Mouse (Mus musculus) forelimb bud, embryonic 11.5 days (tissue): ENCODE data around the gene Aunip.
A peak's percentile ranks its signal among the peaks of the same experiment; 100 is the strongest.

ENCODE experiments used
- DNase-seq: peaks from one replicate; pipeline ENCODE4 v3.0.0-alpha.2; 2012; ENCODE audit warnings: low read depth, low spot score

The Aunip gene

GRCm38 (mm10) chr4:134510845-134511411 is at the start of gene Aunip:
TSS of gene Aunip (plus strand) at chr4:134510999.
- DNase-seq, result peak; percentile 89

DNA sequence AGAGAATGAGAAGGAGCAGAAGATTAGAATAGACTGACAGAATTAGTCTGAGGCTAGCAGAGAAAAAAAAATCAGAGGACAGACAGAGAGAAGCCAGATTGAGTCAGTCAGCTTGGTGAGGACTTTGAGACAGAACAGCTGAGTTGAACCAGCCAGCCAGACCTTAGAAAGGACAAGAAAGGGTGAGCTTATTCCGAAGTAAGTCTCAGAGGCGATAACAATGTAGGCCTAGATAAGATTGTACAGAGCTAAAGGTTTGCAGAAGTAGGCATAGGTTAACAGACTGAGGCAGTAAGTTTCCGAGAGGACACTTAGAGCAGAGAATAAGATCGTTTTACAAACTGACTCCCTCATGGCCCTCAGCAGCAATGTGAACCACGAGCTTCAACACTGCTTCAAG is 49.5 kb upstream of the Aunip start:
- no peak for DNase-seq

DNA sequence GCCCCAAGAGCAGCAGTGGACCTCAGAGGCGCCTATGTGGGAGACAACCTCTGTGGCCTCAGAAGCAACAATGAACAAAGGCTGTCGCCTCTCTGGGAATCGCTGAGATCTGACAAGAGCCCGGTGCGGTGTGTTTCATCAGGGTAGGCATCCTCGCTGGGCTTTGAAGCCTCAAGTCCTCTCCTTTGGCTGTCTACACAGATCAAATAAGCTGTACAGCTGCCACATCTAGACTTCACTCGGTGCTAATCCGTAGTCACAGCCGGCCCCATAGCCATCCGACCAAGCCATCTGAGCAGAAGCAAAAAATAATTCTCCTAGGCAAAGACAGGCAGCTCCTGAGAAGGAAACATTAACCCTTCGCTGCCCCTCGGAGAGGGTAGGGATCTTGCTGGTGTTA is 45.0 kb upstream of the Aunip start:
- no peak for DNase-seq

- no peak for DNase-seq
These were observed 44.2 kb upstream of the Aunip start for GRCm38 (mm10) chr4:134466381-134467262.

GRCm38 (mm10) chr4:134467435-134468214 is 43.2 kb upstream of the Aunip start:
- DNase-seq, result no peak

DNA sequence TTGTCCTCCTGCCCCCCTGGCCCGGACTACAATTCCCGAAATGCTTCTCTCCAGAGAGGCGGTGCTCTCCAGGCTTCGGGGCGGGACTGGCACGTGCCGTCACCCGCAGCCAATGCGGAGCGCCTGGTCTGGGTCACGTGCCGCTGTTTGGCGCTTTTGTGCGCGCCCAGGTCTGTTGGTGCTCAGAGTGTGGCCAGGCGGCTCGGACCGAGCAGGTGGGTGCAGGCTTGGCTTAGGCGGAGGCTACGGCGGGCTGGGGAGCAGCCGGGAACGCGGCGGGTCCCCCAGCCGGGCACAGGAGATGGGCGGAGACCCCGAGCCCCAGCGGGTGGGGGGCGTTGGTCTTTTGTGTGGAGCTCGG is 42.6 kb upstream of the Aunip start, which contains the start of gene Stmn1:
Gene Stmn1, plus strand, starts transcription at position 106 of the 361 bp plus-strand sequence.
- peak; percentile 94 for DNase-seq

DNA sequence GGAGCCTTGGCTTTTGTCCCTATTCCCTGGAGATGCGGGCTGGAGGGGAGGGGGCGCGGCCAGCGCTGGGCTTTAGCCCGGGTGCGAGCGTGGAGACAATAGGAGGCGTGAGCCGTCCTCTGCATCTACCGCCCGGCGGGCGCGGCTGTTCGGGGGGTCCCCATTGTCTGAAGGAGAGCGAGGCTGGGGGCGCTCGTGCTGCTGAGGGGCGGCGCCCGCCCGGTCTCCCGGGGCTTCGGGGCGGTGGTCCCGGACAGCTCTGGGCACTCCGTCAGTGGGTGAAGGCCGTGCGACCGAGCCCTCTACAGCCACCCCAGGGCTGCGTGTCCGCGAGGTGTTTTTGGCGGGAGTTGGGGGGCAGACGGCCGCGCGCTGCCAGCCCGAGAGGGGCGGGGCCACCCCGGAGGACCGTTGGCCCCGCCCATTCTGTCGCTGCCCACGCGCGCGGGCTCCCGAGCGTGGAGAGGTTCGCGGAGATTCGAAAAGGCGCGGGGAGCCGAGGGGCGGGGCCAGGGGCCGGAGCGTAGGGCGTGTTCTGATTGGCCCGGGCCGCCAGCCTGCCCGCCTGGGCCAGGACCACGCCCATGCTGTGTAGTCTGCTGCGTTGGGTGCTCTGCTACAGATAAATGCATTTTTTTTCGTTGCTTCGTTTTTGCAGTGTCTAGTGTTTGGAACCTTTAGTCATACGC is 42.1 kb upstream of the Aunip start:
- peak; percentile 88 for DNase-seq

GRCm38 (mm10) chr4:134469341-134469796 is 41.4 kb upstream of the Aunip start:
- no peak for DNase-seq

GRCm38 (mm10) chr4:134469985-134470384 is 40.8 kb upstream of the Aunip start:
- no peak for DNase-seq

- no peak for DNase-seq
These were observed 39.3 kb upstream of the Aunip start for GRCm38 (mm10) chr4:134471469-134471868.

DNA sequence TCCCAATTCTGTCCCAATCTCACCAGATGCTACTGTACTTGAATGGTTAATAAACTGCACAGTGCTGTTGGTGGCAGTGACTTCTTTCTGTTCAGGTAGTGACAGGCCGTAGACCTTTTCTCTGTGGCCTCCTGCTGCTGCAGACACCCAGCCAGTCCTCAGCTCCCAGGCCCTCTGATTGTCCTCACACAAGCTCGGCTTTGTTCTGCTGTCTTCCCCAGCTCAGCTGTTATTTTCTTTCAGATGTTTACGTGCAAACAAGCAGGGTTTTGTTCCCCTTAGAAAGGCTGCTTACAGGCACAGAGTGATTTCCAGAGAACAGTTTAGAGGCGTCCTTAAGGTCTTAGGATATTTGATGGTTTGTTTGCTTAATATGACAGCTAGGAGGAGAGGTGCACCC is 37.0 kb upstream of the Aunip start:
- DNase-seq, result no peak

GRCm38 (mm10) chr4:134474240-134474639 is 36.6 kb upstream of the Aunip start:
- DNase-seq, result no peak

DNA sequence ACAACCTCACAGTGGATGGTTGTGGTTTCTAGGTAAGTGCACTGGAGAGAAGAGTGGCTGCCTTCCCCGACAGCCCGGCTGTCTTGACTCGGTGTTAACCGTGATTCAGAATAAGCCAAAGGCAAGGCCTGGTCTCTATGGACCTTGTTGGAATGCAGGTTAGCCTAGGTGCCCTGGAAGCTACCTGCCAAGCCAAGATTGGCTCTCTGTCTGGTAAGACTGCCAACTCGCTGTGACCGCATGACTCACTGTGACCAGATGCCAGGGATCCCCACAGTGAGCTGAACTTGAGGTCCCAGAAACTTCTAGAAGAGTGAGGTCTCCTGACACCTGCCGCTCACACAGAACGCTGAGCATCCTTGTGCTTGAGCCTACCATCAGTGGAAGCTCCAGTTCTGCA is 33.9 kb upstream of the Aunip start:
- no peak for DNase-seq

GRCm38 (mm10) chr4:134478031-134478430 is 32.8 kb upstream of the Aunip start:
- peak; percentile 87 for DNase-seq

DNA sequence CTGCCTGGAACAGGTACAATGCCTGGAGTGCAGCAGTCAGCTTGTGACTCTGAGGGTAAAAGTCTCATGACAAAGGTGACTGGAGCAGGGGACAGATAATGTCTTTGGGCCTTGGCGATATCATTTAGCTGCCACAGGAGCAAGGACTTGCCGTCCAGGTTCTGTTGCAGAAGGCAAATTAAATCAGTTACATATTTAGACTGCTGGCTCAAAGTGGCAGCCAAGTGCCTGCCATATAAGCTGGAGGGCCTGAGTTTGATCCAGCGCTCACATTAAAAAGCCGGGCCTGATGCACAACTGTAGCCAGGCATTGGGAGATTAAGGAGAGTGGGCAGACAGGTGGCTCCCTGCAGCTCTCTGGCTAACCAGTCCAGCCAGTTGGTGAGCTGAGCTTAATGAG is 31.0 kb upstream of the Aunip start:
- DNase-seq, result no peak

- peak; percentile 75 for DNase-seq
These were observed 29.9 kb upstream of the Aunip start for GRCm38 (mm10) chr4:134480864-134481263.

DNA sequence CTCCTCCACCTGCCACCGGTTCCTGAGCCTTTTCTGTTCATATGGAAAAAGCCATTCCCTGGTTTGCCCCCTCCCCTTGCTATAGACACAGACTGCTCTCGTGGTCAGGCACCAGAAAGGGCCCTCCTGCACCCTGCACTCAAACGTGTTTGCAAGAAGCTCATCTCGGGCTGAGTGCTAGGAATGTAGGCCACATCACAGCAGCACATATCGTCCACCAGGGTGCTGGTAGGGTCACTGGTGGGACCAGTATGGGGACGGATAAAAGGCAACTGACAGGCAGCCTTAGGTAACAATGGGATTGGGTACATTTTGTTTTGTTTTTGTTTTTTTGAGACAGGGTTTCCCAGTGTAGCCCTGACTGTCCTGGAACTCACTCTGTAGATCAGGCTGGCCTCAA is 29.5 kb upstream of the Aunip start:
- no peak for DNase-seq

DNA sequence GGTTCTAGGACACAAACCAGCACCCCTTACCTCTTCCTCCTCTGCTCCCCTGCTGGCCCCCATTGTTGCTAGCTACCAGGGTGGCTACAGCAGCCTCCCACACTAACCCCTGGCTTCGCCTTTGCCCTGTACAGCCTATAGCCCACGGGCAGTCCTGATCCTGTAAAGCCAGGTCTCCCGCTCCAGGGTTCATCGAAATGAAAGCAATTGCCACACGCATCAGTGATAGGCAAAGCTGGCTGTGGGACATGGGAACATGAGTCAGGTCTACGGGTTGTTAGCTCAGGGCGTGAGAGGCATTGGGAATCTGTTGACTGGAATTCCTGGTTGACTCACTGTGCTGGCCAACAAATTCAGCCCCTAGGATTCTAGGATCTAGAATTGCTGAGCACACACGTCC is 28.4 kb upstream of the Aunip start:
- DNase-seq, result no peak

GRCm38 (mm10) chr4:134483078-134483688 is 27.6 kb upstream of the Aunip start:
- DNase-seq, result no peak

GRCm38 (mm10) chr4:134483696-134484095 is 27.1 kb upstream of the Aunip start:
- DNase-seq, result no peak

- DNase-seq, result no peak
These were observed 26.6 kb upstream of the Aunip start for GRCm38 (mm10) chr4:134484231-134484630.
